Mouse (Mus musculus) myocyte (in vitro differentiated cells): ENCODE results near the gene Akt1s1.

Experiments
- CEBPB ChIP-seq: IDR thresholded peaks from 2 replicates; pipeline ENCODE4 v1.6.1; 2011; ENCODE audit warnings: mild to moderate bottlenecking, moderate library complexity; ENCODE audit not compliant: poor library complexity, insufficient read depth, severe bottlenecking
- E2F4 ChIP-seq: IDR thresholded peaks from one replicate; pipeline ENCODE4 v1.6.1; 2011; ENCODE audit warnings: mild to moderate bottlenecking, control low read depth, moderate library complexity; ENCODE audit not compliant: insufficient read depth
- MAX ChIP-seq: IDR thresholded peaks from one replicate; pipeline ENCODE4 v1.6.1; 2011; ENCODE audit warnings: low read depth, mild to moderate bottlenecking, control low read depth
- MYOD1 ChIP-seq, 3 experiments: IDR thresholded peaks; one replicate each; pipeline ENCODE4 v1.6.1; 2011; ENCODE audit warnings: control low read depth in 2 of 3, low read depth in 2 of 3, mild to moderate bottlenecking in 2 of 3, moderate library complexity in 1 of 3; ENCODE audit not compliant: insufficient read length in 2 of 3, control insufficient read depth in 1 of 3
- POLR2A ChIP-seq: IDR thresholded peaks from one replicate; pipeline ENCODE4 v1.6.1; 2011; ENCODE audit warnings: low read depth, mild to moderate bottlenecking, control low read depth, moderate library complexity; ENCODE audit not compliant: insufficient read length
- POLR2AphosphoS2 ChIP-seq: IDR thresholded peaks from one replicate; pipeline ENCODE4 v1.6.1; 2011; ENCODE audit warnings: low read depth, control low read depth; ENCODE audit not compliant: insufficient read length
- TCF12 ChIP-seq: IDR thresholded peaks from one replicate; pipeline ENCODE4 v1.6.1; 2011; ENCODE audit warnings: mild to moderate bottlenecking, control low read depth; ENCODE audit not compliant: poor library complexity, insufficient read depth, severe bottlenecking
- TCF3 ChIP-seq: IDR thresholded peaks from one replicate; pipeline ENCODE4 v1.6.1; 2011; ENCODE audit warnings: low read depth, control low read depth; ENCODE audit not compliant: insufficient read length
- USF1 ChIP-seq: IDR thresholded peaks from one replicate; pipeline ENCODE4 v1.6.1; 2011; ENCODE audit warnings: low read depth, mild to moderate bottlenecking, control low read depth, moderate library complexity

DNA sequence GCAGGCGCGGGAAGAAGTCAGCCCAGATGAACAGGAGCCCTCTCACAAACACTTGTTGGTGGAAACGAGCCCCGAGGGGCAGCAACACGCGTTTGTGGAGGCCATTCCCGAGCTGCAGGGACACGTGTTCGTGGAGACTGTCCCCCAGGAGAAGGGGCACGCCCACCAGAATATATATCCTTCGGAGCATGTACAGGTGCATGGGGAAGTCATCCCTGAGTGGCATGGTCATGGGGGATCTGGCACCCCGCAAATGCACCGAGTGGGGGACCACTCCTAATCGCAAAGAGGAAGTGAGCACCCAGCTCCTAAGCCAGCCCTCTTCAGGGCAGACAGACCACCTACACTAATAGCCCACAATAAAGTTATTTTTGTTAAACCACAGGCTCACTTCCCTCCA, 8.4 kb upstream of the Akt1s1 start:
- TF ChIP-seq MAX (no peak), USF1 (no peak), POLR2AphosphoS2 (peak; percentile 52), POLR2A (no peak), TCF3 (no peak), MYOD1 (IDR thresholded peaks at IDR 0.05; ENCODE audit: control insufficient read depth in 1 of 3, insufficient read length in 2 of 3, low read depth in 2 of 3) (no peak), CEBPB (no peak), TCF12 (no peak), E2F4 (no peak)
